Mouse (Mus musculus): Measurements from ENCODE around the gene Pnmt.

The Pnmt gene

GRCm38 (mm10) chr11:98418939-98419547 lies 32.8 kb downstream of the Pnmt start:
- no peak for DNase-seq

- DNase-seq, result no peak
Measured at GRCm38 (mm10) chr11:98426592-98426991, 40.3 kb downstream of the Pnmt start.

GRCm38 (mm10) chr11:98428436-98428835 lies 42.2 kb downstream of the Pnmt start:
- no peak for DNase-seq

- DNase-seq, result no peak
Measured at GRCm38 (mm10) chr11:98431743-98432502, 45.7 kb downstream of the Pnmt start.

GRCm38 (mm10) chr11:98435723-98436122 lies 49.5 kb downstream of the Pnmt start:
- DNase-seq, result no peak

- no peak for DNase-seq
Measured at GRCm38 (mm10) chr11:98437441-98437840, 51.2 kb downstream of the Pnmt start.
